Mouse (Mus musculus): Measurements from ENCODE around the gene Plscr1. TPM values are rescaled to one million over a fixed set of nuclear protein-coding genes. Genes with fewer than 3 reads are reported as not detected.

The Plscr1 gene
- 1.5 TPM for polyA plus RNA-seq (2014; fragmentation: Illumina TruSeq; extraction: RNeasy Lipid Tissue Mini Kit (QIAGEN cat#74804); ENCODE audit: low read depth, low replicate concordance)

GRCm38 (mm10) chr9:92249447-92249852 is at the start of gene Plscr1:
Plscr1 (plus strand) TSS chr9:92249750.

GRCm38 (mm10) chr9:92275486-92276207 is 26.1 kb downstream of the Plscr1 start, which contains the start of gene Plscr2:
Plscr2 (plus strand) TSS chr9:92275602.

GRCm38 (mm10) chr9:92309077-92309476 is 59.5 kb downstream of the Plscr1 start, which contains the start of gene 1700057G04Rik:
1700057G04Rik (plus strand) TSS chr9:92309377.

Other genes starting within 250 kb of the Plscr1 start
- gene Plscr5, start 56.8 kb upstream of the Plscr1 start, polyA plus RNA-seq (2014; fragmentation: Illumina TruSeq; extraction: RNeasy Lipid Tissue Mini Kit (QIAGEN cat#74804); ENCODE audit: low read depth, low replicate concordance), result not detected
- 3.8 TPM for gene Plscr2, start 25.9 kb downstream of the Plscr1 start, polyA plus RNA-seq (2014; fragmentation: Illumina TruSeq; extraction: RNeasy Lipid Tissue Mini Kit (QIAGEN cat#74804); ENCODE audit: low read depth, low replicate concordance)
- gene 1700057G04Rik, start 59.6 kb downstream of the Plscr1 start, polyA plus RNA-seq (2014; fragmentation: Illumina TruSeq; extraction: RNeasy Lipid Tissue Mini Kit (QIAGEN cat#74804); ENCODE audit: low read depth, low replicate concordance), result 216 TPM
- 4.2 TPM for gene Plscr4, start 207.6 kb downstream of the Plscr1 start, polyA plus RNA-seq (2014; fragmentation: Illumina TruSeq; extraction: RNeasy Lipid Tissue Mini Kit (QIAGEN cat#74804); ENCODE audit: low read depth, low replicate concordance)